Mouse (Mus musculus) heart, postnatal 0 days (tissue): ENCODE results near the gene N4bp2l2. TPM values are rescaled to one million over a fixed set of nuclear protein-coding genes. Genes with fewer than 3 reads are reported as not detected.

Experiments used
- ATAC-seq: fragments of 200-750 bp; cut with Nextera tagmentation; 2 replicates; pipeline ENCODE4 v1.8.0; 2017; ENCODE audit warnings: low read depth, moderate number of reproducible peaks, moderate library complexity; ENCODE audit not compliant: insufficient read depth
- DNase-seq: peaks from one replicate; pipeline ENCODE4 v3.0.0-alpha.2; 2016; ENCODE audit warnings: low spot score
- H3K27ac ChIP-seq: fragments of 300-500 bp; sonication (generic); 2 replicates; pipeline ENCODE4 v1.5.1; 2014; ENCODE audit warnings: low read depth, mild to moderate bottlenecking
- H3K27me3 ChIP-seq: fragments of 300-500 bp; sonication (generic); 2 replicates; pipeline ENCODE4 v1.6.1; 2014; ENCODE audit warnings: low read length, mixed read lengths; ENCODE audit not compliant: control insufficient read depth, insufficient read depth
- H3K36me3 ChIP-seq: fragments of 300-500 bp; sonication (generic); replicated peaks from 2 replicates; pipeline ENCODE4 v1.6.1; 2014; ENCODE audit warnings: low read length, mixed read lengths; ENCODE audit not compliant: control insufficient read depth, insufficient read depth
- H3K4me1 ChIP-seq: fragments of 300-500 bp; sonication (generic); 2 replicates; pipeline ENCODE4 v1.6.1; 2014; ENCODE audit warnings: antibody characterized with exemption; ENCODE audit not compliant: control insufficient read depth, insufficient read depth
- H3K4me2 ChIP-seq: fragments of 300-500 bp; sonication (generic); 2 replicates; pipeline ENCODE4 v1.6.1; 2014; ENCODE audit warnings: low read depth, mild to moderate bottlenecking, low read length, moderate library complexity
- H3K4me3 ChIP-seq: fragments of 300-500 bp; sonication (generic); 2 replicates; pipeline ENCODE4 v1.5.1; 2014; ENCODE audit warnings: low read depth, low read length
- H3K9ac ChIP-seq: fragments of 300-500 bp; sonication (generic); replicated peaks from 2 replicates; pipeline ENCODE4 v1.6.1; 2014; ENCODE audit warnings: low read depth, low read length, mixed read lengths
- H3K9me3 ChIP-seq: fragments of 300-500 bp; sonication (generic); replicated peaks from 2 replicates; pipeline ENCODE4 v1.6.1; 2016; ENCODE audit warnings: low read length; ENCODE audit not compliant: control insufficient read depth
- CTCF ChIP-seq: IDR thresholded peaks from 2 replicates; pipeline ENCODE4 v1.5.1; 2016; ENCODE audit warnings: antibody characterized with exemption, control low read depth, low read depth
- EP300 ChIP-seq: IDR thresholded peaks from 2 replicates; pipeline ENCODE4 v1.6.1; 2016; ENCODE audit warnings: antibody characterized with exemption, low read depth
- WGBS: fragments of 180-500 bp; shearing (Covaris S2); extraction: QIAGEN DNeasy Blood & Tissue Kit; methylation state at CpG from one replicate; pipeline ENCODE4 v1.1.7; 2014; 5-methylcytosine and 5-hydroxymethylcytosine counted together
- polyA plus RNA-seq: library from polyadenylated mRNA; unstranded; fragments of >200 nt; fragmentation: Nextera tagmentation; extraction: Ambion mirVana; gene quantifications from 2 replicates; pipeline ENCODE4 v1.2.1, GENCODE M21; 2015
- total RNA-seq: library from RNA; depleted of rRNA; stranded (reverse); fragments of >200 nt; gene quantifications from 2 replicates; pipeline ENCODE4 v1.2.3, GENCODE M21; 2014; ENCODE audit warnings: low replicate concordance

Gene N4bp2l2
- total and polyA plus RNA-seq, 2 experiments from 2014 or later, result 24.0 to 54.3 TPM

DNA sequence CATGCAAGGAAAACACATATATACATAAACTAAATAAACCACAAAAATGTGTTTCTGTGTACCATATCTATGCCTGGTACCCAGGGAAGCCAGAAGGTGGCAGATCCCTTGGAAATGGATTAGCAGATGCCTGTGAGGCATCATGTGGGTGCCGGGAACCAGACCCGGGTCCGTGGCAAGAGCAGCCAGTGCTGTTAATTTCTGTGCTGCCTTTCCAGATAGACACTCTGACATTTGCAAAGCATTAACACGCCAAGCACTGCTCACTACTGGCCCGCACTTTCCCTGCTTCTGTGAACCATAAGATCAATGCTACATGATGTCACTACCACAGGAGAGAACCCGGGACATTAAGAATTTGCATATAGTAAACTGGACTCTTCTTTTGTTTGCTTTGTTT is 59.9 kb downstream of the N4bp2l2 start:
- Histone ChIP-seq H3K9ac (no peak overlapping the region), H3K9me3 (no peaks in the 10 kb centered on the region), H3K36me3 (peaks cover 4% of the 10 kb centered on the region), H3K27ac (no peak overlapping the region), H3K27me3 (no peaks in the 10 kb centered on the region), H3K4me2 (no peak overlapping the region), H3K4me1 (no peaks in the 10 kb centered on the region), H3K4me3 (no peak overlapping the region)
- TF ChIP-seq CTCF, result no peak
- no peak for TF ChIP-seq EP300
- ATAC-seq (no peak), DNase-seq (no peak)
- WGBS, result 97% methylated on average over 6 of the region's 6 CpGs

DNA sequence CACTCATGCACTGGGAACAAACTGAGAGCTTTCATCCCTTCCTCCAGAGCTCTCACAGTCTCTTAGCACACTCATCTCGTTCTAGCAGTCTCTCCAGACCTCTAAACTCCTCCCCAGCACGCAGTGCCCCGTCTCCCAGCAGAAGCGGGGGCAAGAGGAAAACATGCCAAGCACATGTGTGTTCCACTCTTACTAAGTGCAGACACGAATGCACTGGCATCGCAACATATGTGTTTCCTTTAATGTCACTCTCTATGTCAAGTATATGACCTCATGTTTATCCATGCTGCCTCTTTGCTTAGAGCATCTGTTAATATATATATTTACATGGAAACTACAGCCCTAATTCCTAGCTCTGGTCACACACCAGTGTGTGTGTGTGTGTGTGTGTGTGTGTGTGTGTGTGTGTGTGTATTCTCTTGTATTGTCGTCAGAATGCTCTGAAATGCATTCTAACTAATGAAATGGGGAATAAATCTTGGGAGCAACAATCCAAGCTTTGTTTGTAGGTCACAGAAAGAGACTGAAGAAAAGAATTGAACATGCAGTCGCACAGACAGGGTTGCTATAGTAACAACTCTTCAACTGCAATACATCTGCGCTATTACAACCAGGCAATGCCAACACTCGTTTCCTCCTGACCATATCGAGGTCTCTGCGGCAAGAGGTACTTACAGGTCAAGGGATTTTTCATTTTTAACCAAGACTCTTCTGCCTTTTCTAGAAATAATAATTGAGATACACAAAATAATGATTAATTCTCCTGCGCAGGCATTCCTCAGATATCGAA is 64.3 kb downstream of the N4bp2l2 start:
- no peaks in the 10 kb centered on the region for H3K27me3 ChIP-seq
- ATAC-seq (no peak), DNase-seq (no peak)
- WGBS, result 84% methylated on average over 14 of the region's 14 CpGs
- no peak overlapping the region; the same call in 1 of the 2 replicates for H3K27ac ChIP-seq
- H3K36me3 ChIP-seq, result no peaks in the 10 kb centered on the region; the same call in 1 of the 2 replicates
- H3K9ac ChIP-seq, result no peak overlapping the region
- H3K4me1 ChIP-seq, result no peaks in the 10 kb centered on the region; the same call in 1 of the 2 replicates
- H3K4me3 ChIP-seq, result no peak overlapping the region
- TF ChIP-seq CTCF (no peak), EP300 (no peak)
- H3K9me3 ChIP-seq, result no peaks in the 10 kb centered on the region
- no peak overlapping the region for H3K4me2 ChIP-seq

DNA sequence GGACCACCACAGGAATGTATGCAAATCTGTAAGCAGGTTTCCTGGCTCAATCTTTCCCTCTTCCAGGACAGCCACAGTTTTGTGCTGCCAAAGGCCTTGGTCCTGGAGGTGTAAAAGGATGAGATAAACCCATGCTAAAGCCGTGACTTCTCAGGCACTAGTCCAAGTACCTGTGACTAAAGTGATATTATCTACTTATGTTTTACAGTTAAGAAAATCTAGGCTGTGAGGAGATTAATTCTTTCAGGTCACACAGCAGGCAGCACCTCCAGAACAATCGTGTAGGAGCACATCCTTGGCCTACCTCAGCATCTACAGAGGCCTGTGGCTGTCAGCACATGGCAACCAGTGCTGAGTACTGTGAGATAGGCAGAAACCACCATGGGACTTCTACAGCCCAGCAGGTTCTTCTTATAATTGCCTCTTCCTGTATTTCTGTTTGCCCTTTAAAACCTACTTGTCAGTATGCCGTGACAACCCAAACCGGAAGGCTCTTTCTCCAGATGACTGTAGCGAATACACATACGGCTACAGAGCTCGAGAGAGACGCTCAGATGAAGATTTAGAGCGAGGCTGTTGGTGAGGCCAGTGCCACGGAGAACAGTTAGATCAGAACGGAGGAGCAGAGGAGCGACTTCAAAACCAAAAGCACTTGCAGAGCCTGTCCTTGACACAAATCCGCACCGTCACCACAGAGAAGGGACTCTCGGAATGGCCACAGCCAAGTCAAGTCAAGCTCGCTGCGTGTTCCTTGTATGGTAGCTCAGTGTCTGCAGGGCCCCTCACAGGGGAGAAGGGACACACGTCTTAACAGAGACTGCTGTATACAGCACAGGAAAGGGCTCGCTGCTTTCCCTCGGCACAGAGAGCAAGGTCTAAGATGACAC is 65.2 kb downstream of the N4bp2l2 start:
- no peaks in the 10 kb centered on the region; the same call in 1 of the 2 replicates for H3K4me1 ChIP-seq
- no peak overlapping the region for H3K9ac ChIP-seq
- no peaks in the 10 kb centered on the region for H3K27me3 ChIP-seq
- 62% methylated on average over 20 of the region's 20 CpGs for WGBS
- no peak for TF ChIP-seq CTCF
- TF ChIP-seq EP300, result no peak
- DNase-seq (no peak), ATAC-seq (no peak)
- H3K9me3 ChIP-seq, result no peaks in the 10 kb centered on the region
- H3K4me2 ChIP-seq, result no peak overlapping the region
- no peaks in the 10 kb centered on the region; the same call in 1 of the 2 replicates for H3K36me3 ChIP-seq
- no peak overlapping the region for H3K4me3 ChIP-seq
- H3K27ac ChIP-seq, result no peak overlapping the region; the same call in 1 of the 2 replicates

DNA sequence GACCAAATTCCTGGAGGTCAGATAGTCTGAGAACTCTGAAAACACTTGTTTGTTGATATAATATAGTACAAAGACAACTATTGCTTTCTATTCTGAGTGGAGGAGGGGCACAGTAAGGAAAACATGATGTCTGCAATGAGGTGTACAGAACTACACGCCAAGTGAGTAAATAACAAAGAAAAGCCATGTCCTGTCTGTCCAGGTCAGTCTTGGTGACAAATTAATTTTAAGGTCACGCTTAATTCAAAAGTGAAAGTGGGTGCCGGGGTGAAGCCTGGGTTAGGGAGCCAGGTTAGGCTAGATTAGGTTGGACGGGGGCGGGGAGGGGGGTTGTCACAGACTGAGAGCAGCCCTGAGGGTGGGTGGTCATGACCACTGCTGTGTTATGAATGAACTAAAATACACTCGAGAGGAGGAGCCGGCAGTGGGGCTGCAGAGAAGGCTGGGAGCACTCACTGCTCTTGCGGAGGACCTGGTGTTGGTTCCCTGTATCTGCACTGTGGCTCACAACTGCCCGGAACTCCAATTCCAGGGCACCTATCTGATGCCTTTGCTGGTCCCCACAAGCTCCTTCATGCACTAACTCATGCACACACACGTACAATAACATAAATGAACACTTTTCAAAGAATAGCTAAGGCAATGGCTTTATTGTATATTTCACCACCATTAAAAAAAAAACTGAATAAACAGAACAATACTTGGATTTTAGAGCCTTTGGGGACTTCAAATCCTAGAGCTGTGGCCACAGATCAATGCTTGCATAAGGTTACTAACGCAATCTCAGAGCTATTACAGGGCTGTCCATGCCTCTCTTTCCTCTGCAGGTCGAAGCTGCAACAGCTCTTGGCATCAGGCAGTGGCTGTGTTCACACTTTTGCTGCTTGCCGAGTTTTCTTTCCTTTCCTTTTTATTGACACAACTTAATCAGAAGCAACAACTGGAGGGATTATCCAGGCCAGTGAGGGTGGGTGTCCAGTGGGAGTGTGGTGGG is 66.4 kb downstream of the N4bp2l2 start:
- ATAC-seq, result no peak
- 67% methylated on average over 13 of the region's 13 CpGs for WGBS
- H3K4me2 ChIP-seq, result no peak overlapping the region

More for the DNA sequence above, 66.4 kb downstream of the N4bp2l2 start:
- TF ChIP-seq EP300, result no peak
- no peak for TF ChIP-seq CTCF
- Histone ChIP-seq H3K9ac (no peak overlapping the region), H3K27ac (no peak overlapping the region), H3K36me3 (no peaks in the 10 kb centered on the region; the same call in 1 of the 2 replicates), H3K27me3 (no peaks in the 10 kb centered on the region), H3K4me1 (peaks cover 3% of the 10 kb centered on the region; the same call in 1 of the 2 replicates), H3K9me3 (no peaks in the 10 kb centered on the region), H3K4me3 (no peak overlapping the region)
- no peak for DNase-seq
